Mouse (Mus musculus) kidney, postnatal 10 days (tissue): ENCODE results near the gene Ctsw.
"Not testable (repeated sequence)": the region's sequence is repeated elsewhere in the genome, so short reads cannot be mapped to it uniquely, and the experiment has no call there.

ENCODE experiments used
- DNase-seq: peaks from one replicate; pipeline ENCODE4 v3.0.0; 2021; ENCODE audit warnings: mixed read lengths

Gene Ctsw

GRCm38 (mm10) chr19:5468374-5468773 is at the start of gene Ctsw:
Gene Ctsw, minus strand, starts transcription at chr19:5468507.
- no peak for DNase-seq

- DNase-seq: no peak
These were observed 48.7 kb upstream of the Ctsw start for GRCm38 (mm10) chr19:5516906-5517505.

- DNase-seq: no peak
These were observed 47.8 kb upstream of the Ctsw start for GRCm38 (mm10) chr19:5515840-5516777.

- DNase-seq: no peak
These were observed 44.7 kb upstream of the Ctsw start for GRCm38 (mm10) chr19:5513005-5513349.

- no peak for DNase-seq
These were observed 44.0 kb upstream of the Ctsw start for GRCm38 (mm10) chr19:5512091-5513004.

GRCm38 (mm10) chr19:5511074-5511632 is 42.8 kb upstream of the Ctsw start:
- DNase-seq: no peak

- DNase-seq: peak; percentile 98
These were observed 42.0 kb upstream of the Ctsw start, which contains the start of gene Snx32 for GRCm38 (mm10) chr19:5510031-5511026. Gene Snx32, minus strand, starts transcription at chr19:5510538.

- DNase-seq: no peak
These were observed 35.4 kb upstream of the Ctsw start, which contains the start of gene 1700020D05Rik for GRCm38 (mm10) chr19:5503687-5504086. Gene 1700020D05Rik, minus strand, starts transcription at chr19:5503787.

GRCm38 (mm10) chr19:5500330-5500875 is 32.1 kb upstream of the Ctsw start:
- DNase-seq: no peak

GRCm38 (mm10) chr19:5496052-5496370 is 27.7 kb upstream of the Ctsw start:
- DNase-seq: peak; percentile 21

GRCm38 (mm10) chr19:5495353-5496051 is 27.2 kb upstream of the Ctsw start:
- DNase-seq: no peak

- DNase-seq: peak; percentile 46
These were observed 26.0 kb upstream of the Ctsw start for GRCm38 (mm10) chr19:5494314-5494713.

- peak; percentile 48 for DNase-seq
These were observed 25.0 kb upstream of the Ctsw start for GRCm38 (mm10) chr19:5493301-5493721.

GRCm38 (mm10) chr19:5492641-5493040 is 24.3 kb upstream of the Ctsw start:
- DNase-seq: no peak

GRCm38 (mm10) chr19:5490898-5491708 is 22.8 kb upstream of the Ctsw start:
- DNase-seq: peak; percentile 92

- DNase-seq: peak; percentile 97
These were observed 22.1 kb upstream of the Ctsw start, which contains the start of gene Cfl1 for GRCm38 (mm10) chr19:5490313-5490897. Gene Cfl1, plus strand, starts transcription at chr19:5490455.

GRCm38 (mm10) chr19:5489721-5490120 is 21.4 kb upstream of the Ctsw start:
- DNase-seq: not testable (repeated sequence)

GRCm38 (mm10) chr19:5488878-5489571 is 20.7 kb upstream of the Ctsw start:
- DNase-seq: peak; percentile 99
